Mouse (Mus musculus) splenic B cell, adult 2 months (primary cell): ENCODE measurements around the gene Ptges2.
A peak's percentile ranks its signal among the peaks of the same experiment; 100 is the strongest.

Source experiments
- DNase-seq: peaks from one replicate; pipeline ENCODE4 v3.0.0-alpha.2; 2011; ENCODE audit warnings: low read depth, low spot score
- H3K27me3 ChIP-seq: 2 replicates; pipeline ENCODE4 v1.6.1; 2012; ENCODE audit warnings: mild to moderate bottlenecking, low read length, moderate library complexity, mixed read lengths; ENCODE audit not compliant: control insufficient read depth, poor library complexity, insufficient read depth, severe bottlenecking
- H3K36me3 ChIP-seq: 2 replicates; pipeline ENCODE4 v1.6.1; 2012; ENCODE audit warnings: mild to moderate bottlenecking, low read length, moderate library complexity, mixed read lengths; ENCODE audit not compliant: control insufficient read depth, poor library complexity, insufficient read depth, severe bottlenecking

Ptges2 gene

GRCm38 (mm10) chr2:32389157-32389556, 6.5 kb upstream of the Ptges2 start:
- DNase-seq = no peak
- no peaks in the 10 kb centered on the region for H3K27me3 ChIP-seq
- H3K36me3 ChIP-seq = no peaks in the 10 kb centered on the region

GRCm38 (mm10) chr2:32390871-32391270, 4.8 kb upstream of the Ptges2 start:
- no peaks in the 10 kb centered on the region for H3K27me3 ChIP-seq
- no peak for DNase-seq
- no peaks in the 10 kb centered on the region for H3K36me3 ChIP-seq

- Histone ChIP-seq H3K27me3 (no peaks in the 10 kb centered on the region), H3K36me3 (no peaks in the 10 kb centered on the region)
- DNase-seq = no peak
Measured at GRCm38 (mm10) chr2:32392063-32392462, 3.6 kb upstream of the Ptges2 start.

- DNase-seq = peak; percentile 43
- Histone ChIP-seq H3K36me3 (no peaks in the 10 kb centered on the region), H3K27me3 (no peaks in the 10 kb centered on the region)
Measured at GRCm38 (mm10) chr2:32394973-32395372, 723 bp upstream of the Ptges2 start.

- peak; percentile 92 for DNase-seq
- H3K27me3 ChIP-seq = no peaks in the 10 kb centered on the region
- H3K36me3 ChIP-seq = no peaks in the 10 kb centered on the region
Measured at GRCm38 (mm10) chr2:32395946-32396621, 388 bp downstream of the Ptges2 start.

- peak; percentile 10 for DNase-seq
- H3K36me3 ChIP-seq = no peaks in the 10 kb centered on the region; the same call in 1 of the 2 replicates
- no peaks in the 10 kb centered on the region for H3K27me3 ChIP-seq
Measured at GRCm38 (mm10) chr2:32396695-32397094, 999 bp downstream of the Ptges2 start.

GRCm38 (mm10) chr2:32404663-32405062, 9.0 kb downstream of the Ptges2 start:
- no peaks in the 10 kb centered on the region; the same call in 1 of the 2 replicates for H3K36me3 ChIP-seq
- DNase-seq = peak; percentile 99
- no peaks in the 10 kb centered on the region for H3K27me3 ChIP-seq

GRCm38 (mm10) chr2:32407144-32407824, 11.6 kb downstream of the Ptges2 start:
- no peaks in the 10 kb centered on the region for H3K27me3 ChIP-seq
- no peak for DNase-seq
- H3K36me3 ChIP-seq = no peaks in the 10 kb centered on the region

GRCm38 (mm10) chr2:32408429-32409424, 13.0 kb downstream of the Ptges2 start:
- H3K36me3 ChIP-seq = 0 out of 2 replicates have a peak, but pooled peaks cover 1% of the 10 kb centered on the region
- no peak for DNase-seq
- H3K27me3 ChIP-seq = no peaks in the 10 kb centered on the region

GRCm38 (mm10) chr2:32411407-32411806, 15.7 kb downstream of the Ptges2 start:
- H3K36me3 ChIP-seq = peaks cover 5% of the 10 kb centered on the region
- no peaks in the 10 kb centered on the region for H3K27me3 ChIP-seq
- no peak for DNase-seq

GRCm38 (mm10) chr2:32412742-32413531, 17.2 kb downstream of the Ptges2 start:
- H3K27me3 ChIP-seq = no peaks in the 10 kb centered on the region
- H3K36me3 ChIP-seq = peaks cover 7% of the 10 kb centered on the region
- DNase-seq = no peak

GRCm38 (mm10) chr2:32413936-32414335, 18.2 kb downstream of the Ptges2 start:
- Histone ChIP-seq H3K36me3 (peaks cover 9% of the 10 kb centered on the region), H3K27me3 (no peaks in the 10 kb centered on the region)
- no peak for DNase-seq

- DNase-seq = no peak
- Histone ChIP-seq H3K36me3 (peaks cover 11% of the 10 kb centered on the region), H3K27me3 (no peaks in the 10 kb centered on the region)
Measured at GRCm38 (mm10) chr2:32415801-32416200, 20.1 kb downstream of the Ptges2 start.

GRCm38 (mm10) chr2:32416556-32416955, 20.9 kb downstream of the Ptges2 start:
- DNase-seq = no peak
- Histone ChIP-seq H3K27me3 (no peaks in the 10 kb centered on the region), H3K36me3 (peaks cover 11% of the 10 kb centered on the region)
